27 mouse cellular contexts compared by ENCODE assay signal in genomic region chr19:54893622-54894021, GRCm38 (mm10).
DNase-seq lines count a peak whose midpoint lies in the region; ATAC-seq and TF ChIP-seq lines count a peak whose summit lies in the region.
"Had no signal": no experiment of that assay in that cellular context is flagged by ENCODE, and none has a peak within 500 bp of the region (broad histone marks: within the 10 kb centered on the region; RNA-seq: fewer than 3 reads in every experiment).

No protein-coding gene starts in this region.

- no peak for TF ChIP-seq CTCF in left cerebral cortex, adult 2 months (IDR thresholded peaks at IDR 0.05)
- no peak for TF ChIP-seq CTCF in intestine, postnatal 0 days (IDR thresholded peaks at IDR 0.05; ENCODE audit: low read depth)

- peak; percentile 6 to 9 for DNase-seq in layer of hippocampus, postnatal 36 days
- DNase-seq in layer of hippocampus, adult 9-11 months: no peak
- DNase-seq in left cerebral cortex, adult 2 months (ENCODE audit: extremely low spot score in 1 of 2, low spot score in 2 of 2): peak; percentile 22 to 46
- DNase-seq in left cerebral cortex, postnatal 36 days (ENCODE audit: low spot score in 2 of 2): peak; percentile 38 to 62
- DNase-seq in right cerebral cortex, postnatal 25 days: peak; percentile 56
- no peak for DNase-seq in urinary bladder, postnatal 14 days (ENCODE audit: low spot score)
- no peak for DNase-seq in layer of hippocampus, postnatal 10 days (ENCODE audit: low spot score in 2 of 2)
- DNase-seq: adrenal gland, postnatal 25 days; cerebellum, adult 8-10 months; cerebellum, postnatal 36 days; kidney, adult 2 months; kidney, postnatal 36 days; liver, embryonic 13.5 days; lung, adult 18-20 months; lung, postnatal 4 days; thymus, postnatal 25 days had no signal

- no peak overlapping the region for H3K9ac ChIP-seq in intestine, postnatal 0 days (ENCODE audit: low read depth, low read length)
- H3K9ac ChIP-seq: forebrain, embryonic 13.5 days; heart, embryonic 15.5 days; limb, embryonic 15.5 days; liver, embryonic 13.5 days; midbrain, embryonic 12.5 days; neural tube, embryonic 13.5 days; stomach, embryonic 15.5 days had no signal

- intact Hi-C loops in left cerebral cortex, adult 2 months (cut with DNase I): no loop called here
- intact Hi-C loops in left cerebral cortex, postnatal 36 days (cut with DNase I): no loop called here

- H3K27ac ChIP-seq in left cerebral cortex, adult 2 months: no peak overlapping the region; the same call in 1 of the 2 replicates
- no peak overlapping the region for H3K27ac ChIP-seq in intestine, postnatal 0 days (ENCODE audit: low read depth, low read length)
- H3K27ac ChIP-seq: forebrain, embryonic 13.5 days; heart, embryonic 15.5 days; limb, embryonic 10.5 days; limb, embryonic 15.5 days; liver, embryonic 13.5 days; midbrain, embryonic 12.5 days; neural tube, embryonic 13.5 days; stomach, embryonic 15.5 days had no signal

- ATAC-seq in intestine, postnatal 0 days: no peak
- ATAC-seq: forebrain, embryonic 13.5 days; hindbrain, embryonic 16.5 days; lung, postnatal 0 days had no signal

- H3K4me3 ChIP-seq in left cerebral cortex, adult 2 months: no peak overlapping the region
- no peak overlapping the region for H3K4me3 ChIP-seq in intestine, postnatal 0 days (ENCODE audit: low read depth, low read length)
- H3K4me3 ChIP-seq: forebrain, embryonic 13.5 days; heart, embryonic 15.5 days; limb, embryonic 10.5 days; limb, embryonic 15.5 days; liver, embryonic 13.5 days; megakaryocyte, embryonic 14.5 days; midbrain, embryonic 12.5 days; neural tube, embryonic 13.5 days; stomach, embryonic 15.5 days had no signal

- H3K4me2 ChIP-seq in intestine, postnatal 0 days (replicated peaks; ENCODE audit: low read depth): no peak overlapping the region
- H3K4me2 ChIP-seq: forebrain, embryonic 13.5 days; heart, embryonic 15.5 days; limb, embryonic 15.5 days; liver, embryonic 13.5 days; midbrain, embryonic 12.5 days; neural tube, embryonic 13.5 days; stomach, embryonic 15.5 days had no signal

- no peaks in the 10 kb centered on the region for H3K36me3 ChIP-seq in intestine, postnatal 0 days (ENCODE audit: control insufficient read depth, insufficient read depth)
- H3K36me3 ChIP-seq: heart, embryonic 15.5 days; limb, embryonic 10.5 days; limb, embryonic 15.5 days; liver, embryonic 13.5 days; midbrain, embryonic 12.5 days; neural tube, embryonic 13.5 days; stomach, embryonic 15.5 days had no signal

- no peaks in the 10 kb centered on the region for H3K9me3 ChIP-seq in intestine, postnatal 0 days (ENCODE audit: control insufficient read depth)
- H3K9me3 ChIP-seq: forebrain, embryonic 13.5 days; heart, embryonic 15.5 days; limb, embryonic 10.5 days; limb, embryonic 15.5 days; liver, embryonic 13.5 days; midbrain, embryonic 12.5 days; neural tube, embryonic 13.5 days; stomach, embryonic 15.5 days had no signal

- no peaks in the 10 kb centered on the region for H3K4me1 ChIP-seq in intestine, postnatal 0 days (replicated peaks; ENCODE audit: control insufficient read depth, insufficient read depth, low read length)
- H3K4me1 ChIP-seq: forebrain, embryonic 13.5 days; heart, embryonic 15.5 days; limb, embryonic 10.5 days; limb, embryonic 15.5 days; liver, embryonic 13.5 days; megakaryocyte, embryonic 14.5 days; midbrain, embryonic 12.5 days; neural tube, embryonic 13.5 days; stomach, embryonic 15.5 days had no signal

- no peaks in the 10 kb centered on the region for H3K27me3 ChIP-seq in intestine, postnatal 0 days (replicated peaks; ENCODE audit: control insufficient read depth, insufficient read depth, low read length)
- H3K27me3 ChIP-seq: forebrain, embryonic 13.5 days; heart, embryonic 15.5 days; limb, embryonic 15.5 days; liver, embryonic 13.5 days; megakaryocyte, embryonic 14.5 days; midbrain, embryonic 12.5 days; neural tube, embryonic 13.5 days; stomach, embryonic 15.5 days had no signal

- WGBS in intestine, postnatal 0 days: 81% methylated on average over 5 of the region's 5 CpGs

Comparison
In these comparisons a context has a peak if more than half of its experiments do, and no peak if none do; other contexts are left out.
1. DNase-seq: peak in layer of hippocampus, postnatal 36 days (2 of 2), left cerebral cortex, adult 2 months (2 of 2), left cerebral cortex, postnatal 36 days (2 of 2) and right cerebral cortex, postnatal 25 days (single experiment); none in layer of hippocampus, adult 9-11 months (single experiment), urinary bladder, postnatal 14 days (single experiment) and layer of hippocampus, postnatal 10 days (0 of 2).